Mouse (Mus musculus) kidney, embryonic 16.5 days (tissue): ENCODE data around the gene BC005561. TPM values are rescaled to one million over a fixed set of nuclear protein-coding genes. Genes with fewer than 3 reads are reported as not detected.
"Not testable (repeated sequence)": the region's sequence is repeated elsewhere in the genome, so short reads cannot be mapped to it uniquely, and the experiment has no call there.

Experiments
- ATAC-seq: fragments of 200-750 bp; cut with Nextera tagmentation; 2 replicates; pipeline ENCODE4 v1.8.0; 2017; ENCODE audit warnings: moderate TSS enrichment; ENCODE audit not compliant: low FRiP score, low TSS enrichment
- H3K27ac ChIP-seq: fragments of 300-500 bp; sonication (generic); 2 replicates; pipeline ENCODE4 v1.5.1; 2014; ENCODE audit warnings: low read length
- H3K27me3 ChIP-seq: fragments of 300-500 bp; sonication (generic); 2 replicates; pipeline ENCODE4 v1.6.1; 2014; ENCODE audit warnings: low read length, control low read depth, mixed read lengths; ENCODE audit not compliant: insufficient read depth
- H3K36me3 ChIP-seq: fragments of 300-500 bp; sonication (generic); 2 replicates; pipeline ENCODE4 v1.6.1; 2014; ENCODE audit warnings: low read length, control low read depth, mixed read lengths; ENCODE audit not compliant: insufficient read depth
- H3K4me1 ChIP-seq: fragments of 300-500 bp; sonication (generic); 2 replicates; pipeline ENCODE4 v1.6.1; 2014; ENCODE audit warnings: low read length, control low read depth, mixed read lengths; ENCODE audit not compliant: insufficient read depth
- H3K4me2 ChIP-seq: fragments of 300-500 bp; sonication (generic); replicated peaks from 2 replicates; pipeline ENCODE4 v1.6.1; 2014; ENCODE audit warnings: low read depth, low read length
- H3K4me3 ChIP-seq: fragments of 300-500 bp; sonication (generic); 2 replicates; pipeline ENCODE4 v1.5.1; 2014; ENCODE audit warnings: mild to moderate bottlenecking, low read length
- H3K9ac ChIP-seq: fragments of 300-500 bp; sonication (generic); replicated peaks from 2 replicates; pipeline ENCODE4 v1.6.1; 2014; ENCODE audit warnings: low read length
- H3K9me3 ChIP-seq: fragments of 300-500 bp; sonication (generic); 2 replicates; pipeline ENCODE4 v1.6.1; 2016; ENCODE audit warnings: low read length, control low read depth
- WGBS: fragments of 180-500 bp; shearing (Covaris S2); extraction: QIAGEN DNeasy Blood & Tissue Kit; methylation state at CpG from one replicate; pipeline ENCODE4 v1.1.7; 2014; 5-methylcytosine and 5-hydroxymethylcytosine counted together
- polyA plus RNA-seq: library from polyadenylated mRNA; unstranded; fragments of >200 nt; fragmentation: Nextera tagmentation; extraction: Ambion mirVana; gene quantifications from 2 replicates; pipeline ENCODE4 v1.2.1, GENCODE M21; 2015

Gene BC005561
- polyA plus RNA-seq, 1 experiment from 2014 or later = 11.1 TPM

DNA sequence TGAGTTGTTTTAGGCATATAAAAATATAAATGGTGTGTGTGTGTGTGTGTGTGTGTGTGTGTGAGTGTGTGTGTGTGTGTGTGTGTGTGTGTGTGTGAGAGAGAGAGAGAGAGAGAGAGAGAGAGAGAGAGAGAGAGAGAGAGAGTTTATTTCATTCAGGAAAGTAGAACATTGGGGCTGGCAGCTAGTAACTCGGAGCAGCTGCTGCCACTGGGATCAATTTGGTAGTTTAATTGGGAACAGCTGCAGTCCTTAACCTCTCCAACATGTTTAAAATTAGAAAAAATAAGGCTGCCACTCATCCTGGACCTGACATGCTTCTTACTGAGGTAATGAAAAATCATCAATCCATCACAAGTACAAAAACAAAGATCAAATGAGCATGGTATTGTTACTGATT, 59.9 kb downstream of the BC005561 start:
- not testable (repeated sequence) for H3K9me3 ChIP-seq, ATAC-seq, H3K4me2 ChIP-seq, H3K4me1 ChIP-seq, H3K27me3 ChIP-seq, H3K36me3 ChIP-seq, H3K9ac ChIP-seq, H3K27ac ChIP-seq, H3K4me3 ChIP-seq
- 61% methylated on average over 1 of the region's 1 CpGs for WGBS

DNA sequence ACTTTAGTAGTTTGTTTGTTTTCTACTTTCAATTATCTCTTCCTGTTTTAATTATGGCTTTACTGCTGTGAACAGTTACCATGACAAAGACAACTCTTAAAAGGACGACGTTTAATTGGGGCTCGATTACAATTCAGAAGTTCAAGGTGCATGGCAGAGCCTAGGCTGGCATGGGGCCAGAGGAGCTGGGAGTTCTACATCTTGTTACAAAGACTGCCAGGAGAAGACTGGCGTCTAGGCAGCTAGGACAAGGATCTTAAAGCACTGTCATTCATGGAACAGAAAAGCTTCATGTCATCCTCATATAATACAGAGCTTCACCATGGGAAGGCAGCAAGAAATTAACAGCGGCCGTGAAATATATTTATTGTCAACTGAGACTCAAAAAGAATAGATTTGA, 62.6 kb downstream of the BC005561 start:
- peak overlapping the region; percentile 69 for H3K4me3 ChIP-seq
- H3K4me2 ChIP-seq = peak overlapping the region; percentile 47
- 0 out of 2 replicates have a peak, but pooled peaks have one; percentile 37 for ATAC-seq
- H3K9ac ChIP-seq = no peak overlapping the region
- H3K27ac ChIP-seq = no peak overlapping the region
- no peaks in the 10 kb centered on the region for H3K27me3 ChIP-seq
- H3K4me1 ChIP-seq = no peaks in the 10 kb centered on the region
- WGBS = 47% methylated on average over 6 of the region's 6 CpGs
- H3K9me3 ChIP-seq = peaks cover 19% of the 10 kb centered on the region
- H3K36me3 ChIP-seq = peaks cover 14% of the 10 kb centered on the region

DNA sequence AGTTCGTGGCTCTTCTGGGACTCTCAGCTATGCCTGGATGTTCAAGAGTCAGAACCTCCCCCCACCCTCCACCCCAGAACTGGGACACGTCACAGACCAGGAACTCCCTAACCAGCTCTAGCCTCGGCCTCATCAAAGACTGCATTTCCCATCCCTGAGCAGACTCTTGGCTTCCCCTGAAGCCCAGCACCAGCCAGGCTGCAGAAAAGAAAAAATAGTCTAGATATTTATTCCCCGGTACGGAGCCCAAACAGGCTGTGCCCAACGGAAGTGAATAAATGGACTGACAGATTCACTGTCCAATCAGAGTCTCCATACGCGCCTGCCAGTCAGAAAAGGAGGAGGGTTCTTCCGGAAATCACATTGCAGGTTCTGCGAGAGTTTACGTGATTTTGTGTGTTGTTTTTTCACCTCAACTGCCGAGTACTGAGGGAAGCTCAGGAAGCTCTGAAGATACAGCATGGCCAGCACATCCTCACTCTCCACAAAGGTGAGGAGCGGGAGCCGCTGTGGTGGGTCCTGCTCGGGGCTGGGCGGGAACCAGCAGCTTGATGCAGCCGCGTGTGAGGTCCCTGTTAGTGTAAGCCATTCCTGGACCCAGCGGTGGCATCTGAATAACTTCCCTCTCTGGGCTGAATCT, 63.2 kb downstream of the BC005561 start:
- Histone ChIP-seq H3K9me3 (peaks cover 20% of the 10 kb centered on the region), H3K9ac (peak overlapping the region; percentile 86), H3K4me3 (peak overlapping the region; percentile 69), H3K36me3 (peaks cover 14% of the 10 kb centered on the region), H3K4me2 (peak overlapping the region; percentile 49), H3K27ac (peak overlapping the region; percentile 86)
- peak; percentile 99 for ATAC-seq
- not testable (repeated sequence) for H3K4me1 ChIP-seq, H3K27me3 ChIP-seq
- under 1% methylated on average over 18 of the region's 19 CpGs for WGBS

Other genes starting within 250 kb of the BC005561 start
- 0.32 and 1.1 TPM in 2 replicates for gene Ibsp, start 209.2 kb upstream of the BC005561 start, polyA plus RNA-seq
- not detected in 2 replicates for gene Mepe, start 183.0 kb upstream of the BC005561 start, polyA plus RNA-seq
- gene Spp1, start 73.2 kb upstream of the BC005561 start, polyA plus RNA-seq = 167 and 243 TPM in 2 replicates
- 15.2 and 17.4 TPM in 2 replicates for gene Pkd2, start 48.9 kb upstream of the BC005561 start, polyA plus RNA-seq